Mouse (Mus musculus): ENCODE data around the gene Exoc6b.

- no peak for TF ChIP-seq POLR2A (IDR thresholded peaks at IDR 0.05; ENCODE audit: insufficient read length, low read depth)
- TF ChIP-seq USF1 (IDR thresholded peaks at IDR 0.05; ENCODE audit: low read depth), result no peak
- TF ChIP-seq MAX (IDR thresholded peaks at IDR 0.05; ENCODE audit: low read depth), result no peak
- no peak for TF ChIP-seq CEBPB (IDR thresholded peaks at IDR 0.05; ENCODE audit: insufficient read depth, poor library complexity, severe bottlenecking)
- TF ChIP-seq REST (IDR thresholded peaks at IDR 0.05; ENCODE audit: insufficient read depth, insufficient read length), result no peak
- peak in 1 of 3 experiments; percentile 50 for TF ChIP-seq MYOD1 (IDR thresholded peaks at IDR 0.05; ENCODE audit: control insufficient read depth in 1 of 3, insufficient read length in 2 of 3, low read depth in 2 of 3)
- TF ChIP-seq MYOG (IDR thresholded peaks at IDR 0.05; ENCODE audit: control insufficient read depth in 1 of 3, insufficient read depth in 1 of 3, insufficient read length in 2 of 3, low read depth in 2 of 3), result no peak
Observed at GRCm38 (mm10) chr6:84661451-84662112, 407.7 kb downstream of the Exoc6b start.

Measured in myocyte (in vitro differentiated cells).